8 mouse cellular contexts compared by ENCODE assay signal in the genomic region with DNA sequence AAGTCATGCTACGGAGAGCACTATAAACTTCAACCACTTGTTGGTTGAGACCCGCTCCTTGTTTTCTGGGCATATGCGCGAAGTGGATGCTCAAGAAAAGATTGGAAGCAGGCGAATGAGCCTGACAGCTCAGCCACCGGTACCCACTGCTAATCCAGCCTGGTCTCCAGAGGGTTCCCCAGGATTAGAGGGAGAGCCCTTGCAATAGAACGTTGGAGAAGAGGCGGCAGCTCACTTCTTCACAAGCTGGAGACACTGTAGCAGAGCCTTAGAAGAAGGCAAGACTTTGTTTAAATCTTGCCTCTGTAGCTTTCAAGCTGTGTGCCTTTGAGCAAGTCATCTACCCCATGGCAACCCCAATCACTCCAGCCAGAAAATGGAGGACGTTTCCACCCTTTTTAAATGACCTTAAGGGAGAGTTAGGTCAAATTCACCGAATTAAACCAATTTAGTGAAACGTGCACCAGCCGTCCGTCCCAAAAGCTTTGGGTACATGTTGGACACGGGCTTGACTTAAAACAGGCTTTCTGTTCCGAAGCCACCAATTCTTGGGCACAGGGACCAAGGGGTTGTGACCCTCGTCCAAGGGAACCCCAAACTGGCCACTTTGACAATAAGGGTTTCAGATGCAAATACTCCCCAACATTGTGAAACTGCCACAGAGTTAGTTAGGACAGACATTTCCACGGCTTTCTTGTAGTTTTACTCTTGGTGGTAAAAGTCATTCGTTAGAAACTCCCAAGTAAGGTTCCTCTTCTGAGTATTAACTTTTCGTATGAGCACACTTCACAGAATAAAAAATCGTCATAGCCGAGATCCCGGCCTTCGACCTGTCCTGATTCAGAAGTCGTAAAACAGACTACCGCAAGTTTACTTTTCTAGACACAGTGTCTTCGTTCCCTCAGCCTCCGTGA. TPM values are rescaled to one million over a fixed set of nuclear protein-coding genes. Genes with fewer than 3 reads are reported as not detected.
DNase-seq lines count a peak whose midpoint lies in the region; ATAC-seq and TF ChIP-seq lines count a peak whose summit lies in the region.

No protein-coding gene starts in this region.

- H3K9me3 ChIP-seq in heart, embryonic 10.5 days: no peaks in the 10 kb centered on the region
- no peaks in the 10 kb centered on the region for H3K9me3 ChIP-seq in ES-E14 (ENCODE audit: control insufficient read depth, insufficient read depth, low read depth, low read length)
- H3K9me3 ChIP-seq in hindbrain, embryonic 13.5 days: no peaks in the 10 kb centered on the region
- H3K9me3 ChIP-seq in midbrain, embryonic 12.5 days: peaks cover 5% of the 10 kb centered on the region; the same call in 1 of the 2 replicates

- 0 out of 2 replicates have a peak, but pooled peaks cover 11% of the 10 kb centered on the region for H3K27me3 ChIP-seq in heart, embryonic 10.5 days (ENCODE audit: insufficient read depth, poor library complexity, severe bottlenecking)
- peaks cover 29% of the 10 kb centered on the region for H3K27me3 ChIP-seq in hindbrain, embryonic 13.5 days
- peaks cover 32% of the 10 kb centered on the region for H3K27me3 ChIP-seq in midbrain, embryonic 12.5 days

- ATAC-seq in hindbrain, embryonic 13.5 days (ENCODE audit: low FRiP score): no peak
- no peak for ATAC-seq in midbrain, embryonic 12.5 days (ENCODE audit: low FRiP score, low read depth)

- H3K27ac ChIP-seq in heart, embryonic 10.5 days: peak overlapping the region; percentile 97
- H3K27ac ChIP-seq in ES-E14 (ENCODE audit: insufficient read depth, low read depth, low read length, poor library complexity, severe bottlenecking): peak overlapping the region; percentile 100
- H3K27ac ChIP-seq in hindbrain, embryonic 13.5 days: no peak overlapping the region
- H3K27ac ChIP-seq in midbrain, embryonic 12.5 days (replicated peaks): 0 out of 2 replicates have a peak overlapping the region, but pooled peaks have one; percentile 20

- peak overlapping the region; percentile 81 for H3K9ac ChIP-seq in ES-E14 (ENCODE audit: insufficient read depth, low read depth, low read length, poor library complexity, severe bottlenecking)
- H3K9ac ChIP-seq in hindbrain, embryonic 13.5 days: peak overlapping the region; percentile 87
- peak overlapping the region; percentile 80; the same call in 1 of the 2 replicates for H3K9ac ChIP-seq in midbrain, embryonic 12.5 days (replicated peaks)

- H3K4me3 ChIP-seq in heart, embryonic 10.5 days: peak overlapping the region; percentile 91
- peak overlapping the region; percentile 82 to 96 for H3K4me3 ChIP-seq in ES-E14 (ENCODE audit: insufficient read depth in 1 of 2, low read depth in 1 of 2, low read length in 2 of 2, poor library complexity in 1 of 2, severe bottlenecking in 1 of 2)
- H3K4me3 ChIP-seq in hindbrain, embryonic 13.5 days: peak overlapping the region; percentile 87
- peak overlapping the region; percentile 97 for H3K4me3 ChIP-seq in midbrain, embryonic 12.5 days

- in situ Hi-C loops in ES-E14 (cut with MboI; ENCODE audit: low sequenced_read_pairs in 2 of 2, unreplicated experiment in 2 of 2): no loop called here

- H3K4me1 ChIP-seq in heart, embryonic 10.5 days: peaks cover 74% of the 10 kb centered on the region
- H3K4me1 ChIP-seq in ES-E14 (ENCODE audit: control insufficient read depth in 2 of 2, insufficient read depth in 2 of 2, low read length in 2 of 2, poor library complexity in 1 of 2): peaks cover 10 to 15% of the 10 kb centered on the region in 2 experiments; a peak in 3 of 4 replicates
- H3K4me1 ChIP-seq in hindbrain, embryonic 13.5 days (replicated peaks): peaks cover 49% of the 10 kb centered on the region
- peaks cover 55% of the 10 kb centered on the region for H3K4me1 ChIP-seq in midbrain, embryonic 12.5 days

- WGBS in heart, embryonic 10.5 days: 5% methylated on average over 27 of the region's 27 CpGs
- WGBS in hindbrain, embryonic 13.5 days: 2% methylated on average over 27 of the region's 27 CpGs
- WGBS in midbrain, embryonic 12.5 days: 2% methylated on average over 27 of the region's 27 CpGs

- H3K4me2 ChIP-seq in hindbrain, embryonic 13.5 days: peak overlapping the region; percentile 82
- H3K4me2 ChIP-seq in midbrain, embryonic 12.5 days (replicated peaks): peak overlapping the region; percentile 83

- peaks cover 9% of the 10 kb centered on the region for H3K36me3 ChIP-seq in heart, embryonic 10.5 days
- peaks cover 10% of the 10 kb centered on the region for H3K36me3 ChIP-seq in ES-E14 (ENCODE audit: control insufficient read depth, insufficient read depth, low read length, poor library complexity, severe bottlenecking)
- peaks cover 8% of the 10 kb centered on the region for H3K36me3 ChIP-seq in hindbrain, embryonic 13.5 days
- peaks cover 8% of the 10 kb centered on the region for H3K36me3 ChIP-seq in midbrain, embryonic 12.5 days

- no peak for DNase-seq in heart, embryonic 10.5 days (ENCODE audit: low spot score)
- DNase-seq in heart, adult 11 months: no peak
- no peak for DNase-seq in ES-E14 (ENCODE audit: low read depth, low spot score)
- DNase-seq in Muller cell, postnatal 12 days (ENCODE audit: inconsistent ontology term): no peak
- DNase-seq in retina, embryonic 14.5 days (ENCODE audit: low spot score): no peak
- DNase-seq in layer of hippocampus, adult 9-11 months: no peak

TF ChIP-seq in ES-E14, 5 proteins besides CTCF, POLR2A, EP300 and RAD21:
- TF ChIP-seq ZNF384 (IDR thresholded peaks at IDR 0.05; ENCODE audit: low read depth, low read length) (no peak), ZC3H11A (IDR thresholded peaks at IDR 0.05; ENCODE audit: borderline replicate concordance, low read depth, low read length) (no peak)

RNA-seq across cellular contexts. Expression of gene Mllt6, which starts 2.2 kb away (rescaled TPM):
- 1.7 and 2.2 TPM in 2 replicates for polyA plus RNA-seq in heart, embryonic 10.5 days (2016; fragmentation: Nextera tagmentation; extraction: Ambion mirVana)
- 113 and 142 TPM in 2 replicates for total RNA-seq in ES-E14 (2012; rRNA removed)
- 3.4 and 4.1 TPM in 2 replicates for polyA plus RNA-seq in hindbrain, embryonic 13.5 days (2015; fragmentation: Nextera tagmentation; extraction: Ambion mirVana)
- 3.0 and 3.2 TPM in 2 replicates for polyA plus RNA-seq in midbrain, embryonic 12.5 days (2016; fragmentation: Nextera tagmentation; extraction: Ambion mirVana)

RNA-seq across cellular contexts. Expression of gene Cisd3, which starts 24.6 kb away (rescaled TPM):
- polyA plus RNA-seq in heart, embryonic 10.5 days (2016; fragmentation: Nextera tagmentation; extraction: Ambion mirVana): 49.8 and 52.8 TPM in 2 replicates
- total RNA-seq in ES-E14 (2012; rRNA removed): 49.9 and 66.0 TPM in 2 replicates
- 23.8 and 25.6 TPM in 2 replicates for polyA plus RNA-seq in hindbrain, embryonic 13.5 days (2015; fragmentation: Nextera tagmentation; extraction: Ambion mirVana)
- 12.4 and 13.5 TPM in 2 replicates for polyA plus RNA-seq in midbrain, embryonic 12.5 days (2016; fragmentation: Nextera tagmentation; extraction: Ambion mirVana)

RNA-seq across cellular contexts. Expression of gene Epop, which starts 31.5 kb away (rescaled TPM):
- polyA plus RNA-seq in heart, embryonic 10.5 days (2016; fragmentation: Nextera tagmentation; extraction: Ambion mirVana): 1.9 and 8.5 TPM in 2 replicates
- 100 and 109 TPM in 2 replicates for total RNA-seq in ES-E14 (2012; rRNA removed)
- 2.3 and 3.0 TPM in 2 replicates for polyA plus RNA-seq in hindbrain, embryonic 13.5 days (2015; fragmentation: Nextera tagmentation; extraction: Ambion mirVana)
- 14.2 and 16.2 TPM in 2 replicates for polyA plus RNA-seq in midbrain, embryonic 12.5 days (2016; fragmentation: Nextera tagmentation; extraction: Ambion mirVana)

RNA-seq across cellular contexts. Expression of gene Pcgf2, which starts 39.3 kb away (rescaled TPM):
- 9.7 and 13.5 TPM in 2 replicates for polyA plus RNA-seq in heart, embryonic 10.5 days (2016; fragmentation: Nextera tagmentation; extraction: Ambion mirVana)
- total RNA-seq in ES-E14 (2012; rRNA removed): 20.1 and 28.4 TPM in 2 replicates
- polyA plus RNA-seq in hindbrain, embryonic 13.5 days (2015; fragmentation: Nextera tagmentation; extraction: Ambion mirVana): 26.2 and 26.3 TPM in 2 replicates
- 16.5 and 20.0 TPM in 2 replicates for polyA plus RNA-seq in midbrain, embryonic 12.5 days (2016; fragmentation: Nextera tagmentation; extraction: Ambion mirVana)

RNA-seq across cellular contexts. Expression of gene Psmb3, which starts 42.2 kb away (rescaled TPM):
- polyA plus RNA-seq in heart, embryonic 10.5 days (2016; fragmentation: Nextera tagmentation; extraction: Ambion mirVana): 517 and 557 TPM in 2 replicates
- 522 and 677 TPM in 2 replicates for total RNA-seq in ES-E14 (2012; rRNA removed)
- 476 and 483 TPM in 2 replicates for polyA plus RNA-seq in hindbrain, embryonic 13.5 days (2015; fragmentation: Nextera tagmentation; extraction: Ambion mirVana)
- 450 and 456 TPM in 2 replicates for polyA plus RNA-seq in midbrain, embryonic 12.5 days (2016; fragmentation: Nextera tagmentation; extraction: Ambion mirVana)
